In genomic region chr10:113620420-113620819, GRCm38 (mm10) we compare ENCODE assay signal across 32 mouse cellular contexts.
"Had no signal": no experiment of that assay in that cellular context is flagged by ENCODE, and none has a peak within 500 bp of the region (broad histone marks: within the 10 kb centered on the region; RNA-seq: fewer than 3 reads in every experiment).

No protein-coding gene starts in this region.

- DNase-seq: heart, postnatal 10 days; heart, postnatal 14 days; heart, postnatal 36 days; heart, postnatal 4 days; kidney, adult 11 months; kidney, adult 18-20 months; kidney, adult 2 months; kidney, adult 8-10 months; kidney, adult 9 months; kidney, postnatal 10 days; kidney, postnatal 14 days; kidney, postnatal 36 days; kidney, postnatal 4 days; layer of hippocampus, adult 9-11 months; layer of hippocampus, postnatal 36 days had no signal

- H3K4me3 ChIP-seq: heart, embryonic 10.5 days; heart, embryonic 12.5 days; heart, embryonic 13.5 days; heart, embryonic 15.5 days; hindbrain, embryonic 10.5 days; hindbrain, embryonic 12.5 days; hindbrain, embryonic 13.5 days; hindbrain, embryonic 15.5 days; kidney, embryonic 15.5 days; layer of hippocampus, adult 2 months; left cerebral cortex, adult 2 months had no signal

- H3K4me1 ChIP-seq: heart, embryonic 10.5 days; heart, embryonic 12.5 days; heart, embryonic 13.5 days; heart, embryonic 15.5 days; hindbrain, embryonic 10.5 days; hindbrain, embryonic 12.5 days; hindbrain, embryonic 13.5 days; hindbrain, embryonic 15.5 days; kidney, embryonic 15.5 days had no signal

- H3K9me3 ChIP-seq: heart, embryonic 10.5 days; heart, embryonic 12.5 days; heart, embryonic 13.5 days; heart, embryonic 15.5 days; hindbrain, embryonic 10.5 days; hindbrain, embryonic 12.5 days; hindbrain, embryonic 13.5 days; hindbrain, embryonic 15.5 days; kidney, embryonic 15.5 days had no signal

- H3K27ac ChIP-seq: heart, embryonic 10.5 days; heart, embryonic 13.5 days; heart, embryonic 15.5 days; hindbrain, embryonic 10.5 days; hindbrain, embryonic 12.5 days; hindbrain, embryonic 13.5 days; hindbrain, embryonic 14.5 days; hindbrain, embryonic 15.5 days; hindbrain, postnatal 0 days; kidney, embryonic 15.5 days; kidney, postnatal 0 days; layer of hippocampus, adult 2 months; left cerebral cortex, adult 2 months had no signal

- ATAC-seq: hindbrain, embryonic 16.5 days; hindbrain, postnatal 0 days; inflammation-experienced regulatory T-cells, adult 6 months had no signal

- H3K36me3 ChIP-seq: heart, embryonic 10.5 days; heart, embryonic 12.5 days; heart, embryonic 13.5 days; heart, embryonic 15.5 days; hindbrain, embryonic 10.5 days; hindbrain, embryonic 12.5 days; hindbrain, embryonic 13.5 days; hindbrain, embryonic 15.5 days; kidney, embryonic 15.5 days had no signal

- H3K9ac ChIP-seq: heart, embryonic 12.5 days; heart, embryonic 13.5 days; heart, embryonic 15.5 days; hindbrain, embryonic 12.5 days; hindbrain, embryonic 13.5 days; hindbrain, embryonic 14.5 days; hindbrain, embryonic 15.5 days; kidney, embryonic 15.5 days had no signal

- H3K4me2 ChIP-seq: heart, embryonic 11.5 days; heart, embryonic 12.5 days; heart, embryonic 13.5 days; heart, embryonic 15.5 days; hindbrain, embryonic 12.5 days; hindbrain, embryonic 13.5 days; hindbrain, embryonic 14.5 days; hindbrain, embryonic 15.5 days; kidney, embryonic 15.5 days had no signal

- H3K27me3 ChIP-seq: heart, embryonic 12.5 days; heart, embryonic 13.5 days; heart, embryonic 15.5 days; hindbrain, embryonic 12.5 days; hindbrain, embryonic 13.5 days; hindbrain, embryonic 15.5 days; kidney, embryonic 15.5 days had no signal
